Mouse (Mus musculus) neural tube, embryonic 13.5 days (tissue): ENCODE data around the gene Hdac1. TPM values are rescaled to one million over a fixed set of nuclear protein-coding genes. Genes with fewer than 3 reads are reported as not detected.

Experiments
- ATAC-seq: fragments of 200-750 bp; cut with Nextera tagmentation; 2 replicates; pipeline ENCODE4 v1.8.0; 2017; ENCODE audit warnings: low read depth, mild to moderate bottlenecking, moderate TSS enrichment, moderate library complexity
- H3K27ac ChIP-seq: fragments of 300-500 bp; sonication (generic); replicated peaks from 2 replicates; pipeline ENCODE4 v1.5.1; 2015; ENCODE audit warnings: moderate library complexity, mild to moderate bottlenecking, inconsistent platforms
- H3K27me3 ChIP-seq: fragments of 300-500 bp; sonication (generic); 2 replicates; pipeline ENCODE4 v1.6.1; 2015; ENCODE audit warnings: mild to moderate bottlenecking, inconsistent platforms
- H3K36me3 ChIP-seq: fragments of 300-500 bp; sonication (generic); 2 replicates; pipeline ENCODE4 v1.6.1; 2015; ENCODE audit warnings: mild to moderate bottlenecking, inconsistent platforms
- H3K4me1 ChIP-seq: fragments of 300-500 bp; sonication (generic); replicated peaks from 2 replicates; pipeline ENCODE4 v1.6.1; 2015; ENCODE audit warnings: inconsistent platforms
- H3K4me2 ChIP-seq: fragments of 300-500 bp; sonication (generic); 2 replicates; pipeline ENCODE4 v1.6.1; 2015; ENCODE audit warnings: inconsistent platforms, mild to moderate bottlenecking, moderate library complexity
- H3K4me3 ChIP-seq: fragments of 300-500 bp; sonication (generic); 2 replicates; pipeline ENCODE4 v1.5.1; 2015; ENCODE audit warnings: mild to moderate bottlenecking, inconsistent platforms
- H3K9ac ChIP-seq: fragments of 300-500 bp; sonication (generic); 2 replicates; pipeline ENCODE4 v1.6.1; 2015; ENCODE audit warnings: moderate library complexity, mild to moderate bottlenecking, inconsistent platforms
- H3K9me3 ChIP-seq: fragments of 300-500 bp; sonication (generic); 2 replicates; pipeline ENCODE4 v1.6.1; 2016; ENCODE audit warnings: inconsistent platforms
- WGBS: fragments of 180-500 bp; shearing (Covaris S2); methylation state at CpG from one replicate; pipeline ENCODE4 v1.1.7; 2015; 5-methylcytosine and 5-hydroxymethylcytosine counted together
- microRNA-seq: library from miRNA; unstranded; fragments of <30 nt; microRNA quantifications from one replicate; pipeline ENCODE4, GENCODE M21; 2016
- polyA plus RNA-seq: library from polyadenylated mRNA; unstranded; fragments of >200 nt; fragmentation: Nextera tagmentation; extraction: Ambion mirVana; gene quantifications from 2 replicates; pipeline ENCODE4 v1.2.1, GENCODE M21; 2015

The Hdac1 gene
- polyA plus RNA-seq, 1 experiment from 2014 or later = 116 TPM

GRCm38 (mm10) chr4:129490972-129491880 lies 51.3 kb downstream of the Hdac1 start, which contains the start of the genes Tssk3 and Fam229a:
Gene Tssk3, minus strand, starts transcription at chr4:129491022.
Gene Fam229a, plus strand, starts transcription at chr4:129491190.
- Histone ChIP-seq H3K27ac (no peak within 1 kb of the TSS), H3K4me3 (peak within 1 kb of the TSS; percentile 34), H3K36me3 (peaks cover 34% of the 10 kb centered on the region), H3K4me1 (peaks cover 24% of the 10 kb centered on the region), H3K4me2 (peak within 1 kb of the TSS; percentile 59), H3K9ac (peak within 1 kb of the TSS; percentile 58), H3K27me3 (peaks cover 32% of the 10 kb centered on the region), H3K9me3 (no peaks in the 10 kb centered on the region)
- ATAC-seq = 0 out of 2 replicates have a peak, but pooled peaks have one; percentile 48
- 4% methylated on average over 70 of the region's 70 CpGs for WGBS

- H3K4me3 ChIP-seq = no peak overlapping the region
- H3K4me2 ChIP-seq = no peak overlapping the region
- H3K27ac ChIP-seq = no peak overlapping the region
- 100% methylated on average over 1 of the region's 1 CpGs for WGBS
- no peaks in the 10 kb centered on the region for H3K4me1 ChIP-seq
- no peaks in the 10 kb centered on the region for H3K9me3 ChIP-seq
- H3K36me3 ChIP-seq = peaks cover 99% of the 10 kb centered on the region
- no peaks in the 10 kb centered on the region for H3K27me3 ChIP-seq
- ATAC-seq = no peak
- no peak overlapping the region for H3K9ac ChIP-seq
Observed at GRCm38 (mm10) chr4:129481090-129481489, 61.4 kb downstream of the Hdac1 start.

- no peaks in the 10 kb centered on the region for H3K27me3 ChIP-seq
- H3K27ac ChIP-seq = no peak overlapping the region
- WGBS = 93% methylated on average over 3 of the region's 3 CpGs
- no peak overlapping the region for H3K4me3 ChIP-seq
- ATAC-seq = no peak
- no peak overlapping the region for H3K4me2 ChIP-seq
- no peaks in the 10 kb centered on the region for H3K9me3 ChIP-seq
- H3K9ac ChIP-seq = no peak overlapping the region
- no peaks in the 10 kb centered on the region for H3K4me1 ChIP-seq
- peaks cover 99% of the 10 kb centered on the region for H3K36me3 ChIP-seq
Observed at GRCm38 (mm10) chr4:129479863-129480262, 62.6 kb downstream of the Hdac1 start.

- Histone ChIP-seq H3K9ac (no peak overlapping the region), H3K9me3 (no peaks in the 10 kb centered on the region), H3K4me2 (no peak overlapping the region), H3K27me3 (no peaks in the 10 kb centered on the region), H3K36me3 (peaks cover 97% of the 10 kb centered on the region), H3K4me1 (no peaks in the 10 kb centered on the region), H3K4me3 (no peak overlapping the region), H3K27ac (no peak overlapping the region)
- WGBS = 88% methylated on average over 11 of the region's 11 CpGs
- no peak for ATAC-seq
Observed at GRCm38 (mm10) chr4:129476047-129476446, 66.5 kb downstream of the Hdac1 start.

Small RNA genes lying within 50 kb of the gene (microRNA-seq; reads per million reads assigned to microRNA genes)
- gene Mir8119 = not detected

Other genes with a start within 250 kb of the Hdac1 start
- 344 and 395 TPM in 2 replicates for gene Rbbp4, start 207.3 kb downstream of the Hdac1 start, polyA plus RNA-seq
- 24.9 and 28.2 TPM in 2 replicates for gene Zbtb8os, start 207.0 kb downstream of the Hdac1 start, polyA plus RNA-seq
- gene Zbtb8a, start 164.6 kb downstream of the Hdac1 start, polyA plus RNA-seq = 18.5 and 20.4 TPM in 2 replicates
- gene Zbtb8b, start 101.9 kb downstream of the Hdac1 start, polyA plus RNA-seq = 10.7 and 11.1 TPM in 2 replicates
- 34.8 and 38.1 TPM in 2 replicates for gene Bsdc1, start 81.1 kb downstream of the Hdac1 start, polyA plus RNA-seq
- not detected in 2 replicates for gene Tssk3, start 51.7 kb downstream of the Hdac1 start, polyA plus RNA-seq
- not detected in 2 replicates for gene Fam229a, start 51.5 kb downstream of the Hdac1 start, polyA plus RNA-seq
- gene Marcksl1, start 29.1 kb downstream of the Hdac1 start, polyA plus RNA-seq = 1,745 and 1,831 TPM in 2 replicates
- 8.7 and 11.6 TPM in 2 replicates for gene Lck, start 30.9 kb upstream of the Hdac1 start, polyA plus RNA-seq
- 0.73 and 1.5 TPM in 2 replicates for gene Fam167b, start 35.8 kb upstream of the Hdac1 start, polyA plus RNA-seq
- 209 and 223 TPM in 2 replicates for gene Eif3i, start 57.9 kb upstream of the Hdac1 start, polyA plus RNA-seq
- 176 and 193 TPM in 2 replicates for gene Tmem234, start 58.0 kb upstream of the Hdac1 start, polyA plus RNA-seq
- gene Dcdc2b, start 71.5 kb upstream of the Hdac1 start, polyA plus RNA-seq = 2.8 and 3.5 TPM in 2 replicates
- gene Iqcc, start 76.4 kb upstream of the Hdac1 start, polyA plus RNA-seq = 34.7 and 35.1 TPM in 2 replicates
- 140 and 143 TPM in 2 replicates for gene Ccdc28b, start 81.2 kb upstream of the Hdac1 start, polyA plus RNA-seq
- gene Txlna, start 98.4 kb upstream of the Hdac1 start, polyA plus RNA-seq = 47.6 and 55.2 TPM in 2 replicates
- 14.7 and 16.2 TPM in 2 replicates for gene Kpna6, start 130.1 kb upstream of the Hdac1 start, polyA plus RNA-seq
- gene Tmem39b, start 154.1 kb upstream of the Hdac1 start, polyA plus RNA-seq = 13.5 TPM in 2 replicates
- 150 and 165 TPM in 2 replicates for gene Khdrbs1, start 199.6 kb upstream of the Hdac1 start, polyA plus RNA-seq